Mouse (Mus musculus) midbrain, postnatal 0 days (tissue): Measurements from ENCODE around the gene Pde5a. TPM values are rescaled to one million over a fixed set of nuclear protein-coding genes. Genes with fewer than 3 reads are reported as not detected.

Experiments
- ATAC-seq: fragments of 200-750 bp; cut with Nextera tagmentation; 2 replicates; pipeline ENCODE4 v1.8.0; 2017; ENCODE audit warnings: moderate number of reproducible peaks, mild to moderate bottlenecking, moderate TSS enrichment, moderate library complexity; ENCODE audit not compliant: low FRiP score
- DNase-seq: peaks from one replicate; pipeline ENCODE4 v3.0.0-alpha.2; 2015; ENCODE audit warnings: low spot score
- H3K27ac ChIP-seq: fragments of 300-500 bp; sonication (generic); 2 replicates; pipeline ENCODE4 v1.5.1; 2014; ENCODE audit warnings: low read depth, mild to moderate bottlenecking, low read length, mixed read lengths
- H3K27me3 ChIP-seq: fragments of 300-500 bp; sonication (generic); 2 replicates; pipeline ENCODE4 v1.6.1; 2014; ENCODE audit warnings: low read length, control low read depth, mixed read lengths; ENCODE audit not compliant: insufficient read depth
- H3K36me3 ChIP-seq: fragments of 300-500 bp; sonication (generic); 2 replicates; pipeline ENCODE4 v1.6.1; 2014; ENCODE audit warnings: low read length, control low read depth, mixed read lengths; ENCODE audit not compliant: insufficient read depth
- H3K4me1 ChIP-seq: fragments of 300-500 bp; sonication (generic); 2 replicates; pipeline ENCODE4 v1.6.1; 2014; ENCODE audit warnings: mild to moderate bottlenecking, control low read depth, antibody characterized with exemption, low read length, mixed read lengths; ENCODE audit not compliant: insufficient read depth
- H3K4me2 ChIP-seq: fragments of 300-500 bp; sonication (generic); 2 replicates; pipeline ENCODE4 v1.6.1; 2014; ENCODE audit warnings: low read depth, mild to moderate bottlenecking, low read length, mixed read lengths; ENCODE audit not compliant: poor library complexity, severe bottlenecking
- H3K4me3 ChIP-seq: fragments of 300-500 bp; sonication (generic); 2 replicates; pipeline ENCODE4 v1.5.1; 2014; ENCODE audit warnings: low read depth, mild to moderate bottlenecking, low read length, moderate library complexity
- H3K9ac ChIP-seq: fragments of 300-500 bp; sonication (generic); replicated peaks from 2 replicates; pipeline ENCODE4 v1.6.1; 2014; ENCODE audit warnings: mild to moderate bottlenecking, low read length, moderate library complexity, mixed read lengths; ENCODE audit not compliant: poor library complexity, severe bottlenecking
- H3K9me3 ChIP-seq: fragments of 300-500 bp; sonication (generic); 2 replicates; pipeline ENCODE4 v1.6.1; 2016; ENCODE audit warnings: low read length, control low read depth
- CTCF ChIP-seq: IDR thresholded peaks from 2 replicates; pipeline ENCODE4 v1.5.1; 2016; ENCODE audit warnings: antibody characterized with exemption, mild to moderate bottlenecking
- WGBS: fragments of 180-500 bp; shearing (Covaris S2); extraction: QIAGEN DNeasy Blood & Tissue Kit; methylation state at CpG from one replicate; pipeline ENCODE4 v1.1.7; 2014; 5-methylcytosine and 5-hydroxymethylcytosine counted together
- polyA plus RNA-seq: library from polyadenylated mRNA; unstranded; fragments of >200 nt; fragmentation: Nextera tagmentation; extraction: Ambion mirVana; gene quantifications from 2 replicates; pipeline ENCODE4 v1.2.1, GENCODE M21; 2015
- total RNA-seq: library from RNA; depleted of rRNA; stranded (reverse); fragments of >200 nt; gene quantifications from 2 replicates; pipeline ENCODE4 v1.2.3, GENCODE M21; 2014

Pde5a gene
- total and polyA plus RNA-seq, 2 experiments from 2014 or later: 1.0 to 5.5 TPM

DNA sequence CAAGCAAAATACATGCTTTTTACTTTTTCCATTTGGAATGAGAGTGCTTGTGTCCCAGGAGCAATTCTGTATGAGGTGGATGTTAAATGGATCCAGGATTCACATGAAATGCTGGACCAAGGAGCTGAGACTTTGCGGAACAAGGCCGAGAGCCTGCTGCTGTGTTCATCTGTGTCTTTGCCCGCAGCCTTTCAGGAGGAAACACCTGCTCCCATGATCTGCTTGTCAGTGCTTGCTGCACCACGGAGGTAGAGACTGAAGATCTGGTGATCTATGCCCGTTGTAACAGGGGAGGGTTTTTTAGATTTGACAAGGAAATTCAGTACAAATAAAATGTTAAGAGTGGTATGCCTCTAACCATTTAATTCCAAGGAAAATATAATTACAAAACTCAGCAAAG is 39.1 kb downstream of the Pde5a start:
- DNase-seq (no peak), ATAC-seq (no peak)
- Histone ChIP-seq H3K9me3 (no peaks in the 10 kb centered on the region), H3K27me3 (no peaks in the 10 kb centered on the region), H3K4me3 (no peak overlapping the region), H3K36me3 (no peaks in the 10 kb centered on the region), H3K4me2 (no peak overlapping the region), H3K4me1 (no peaks in the 10 kb centered on the region), H3K27ac (no peak overlapping the region), H3K9ac (no peak overlapping the region)
- TF ChIP-seq CTCF: no peak
- 66% methylated on average over 5 of the region's 5 CpGs for WGBS

DNA sequence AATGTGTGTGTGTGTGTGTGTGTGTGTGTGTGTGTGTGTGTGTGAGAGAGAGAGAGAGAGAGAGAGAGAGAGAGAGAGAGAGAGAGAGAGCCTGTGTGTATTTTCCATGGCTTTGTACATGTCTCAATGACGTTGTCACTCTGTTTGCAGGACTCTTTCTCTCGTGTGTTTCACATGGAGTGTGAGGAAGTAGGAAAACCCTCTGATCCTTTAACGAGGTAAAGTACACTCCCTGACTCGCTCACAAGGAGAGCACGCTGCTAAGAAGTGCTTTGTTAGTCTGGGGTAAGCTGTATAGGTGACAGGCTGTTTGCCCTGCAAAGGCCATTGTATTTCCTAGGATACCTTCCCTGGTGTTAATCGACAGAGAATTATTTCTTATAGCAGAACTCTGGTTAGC is 52.7 kb downstream of the Pde5a start:
- Histone ChIP-seq H3K4me1 (no peaks in the 10 kb centered on the region), H3K4me3 (no peak overlapping the region), H3K9ac (no peak overlapping the region), H3K36me3 (no peaks in the 10 kb centered on the region), H3K4me2 (no peak overlapping the region), H3K27me3 (no peaks in the 10 kb centered on the region), H3K27ac (no peak overlapping the region), H3K9me3 (no peaks in the 10 kb centered on the region)
- TF ChIP-seq CTCF: no peak
- 59% methylated on average over 6 of the region's 6 CpGs for WGBS
- ATAC-seq (no peak), DNase-seq (no peak)

DNA sequence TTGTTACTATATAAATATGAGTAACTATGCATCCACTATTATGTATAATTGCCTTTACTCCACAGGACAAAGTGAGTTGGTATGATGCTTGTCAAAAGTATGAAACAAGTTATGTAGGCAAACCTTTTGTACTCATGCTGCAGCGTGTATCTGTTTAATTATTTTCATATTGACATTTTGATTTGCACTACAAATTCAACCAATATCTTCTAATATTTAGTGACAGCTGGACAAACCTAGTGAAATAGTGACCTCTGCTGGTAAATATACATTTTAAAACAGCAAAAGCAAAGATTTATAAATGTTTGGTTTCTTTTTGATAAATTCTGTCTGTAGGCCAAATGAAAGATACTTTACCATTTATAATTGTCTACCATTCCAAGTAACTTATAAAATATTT is 55.5 kb downstream of the Pde5a start:
- no peak overlapping the region for H3K4me3 ChIP-seq
- TF ChIP-seq CTCF: peak; percentile 69
- DNase-seq: no peak
- H3K4me2 ChIP-seq: no peak overlapping the region
- H3K4me1 ChIP-seq: no peaks in the 10 kb centered on the region
- no peaks in the 10 kb centered on the region for H3K9me3 ChIP-seq
- no peak overlapping the region for H3K9ac ChIP-seq
- ATAC-seq: no peak
- no peaks in the 10 kb centered on the region for H3K27me3 ChIP-seq
- 43% methylated on average over 1 of the region's 1 CpGs for WGBS
- no peak overlapping the region for H3K27ac ChIP-seq
- no peaks in the 10 kb centered on the region for H3K36me3 ChIP-seq

- H3K4me2 ChIP-seq: no peak overlapping the region
- 92% methylated on average over 9 of the region's 9 CpGs for whole genome bisulfite sequencing
- H3K9me3 ChIP-seq: no peaks in the 10 kb centered on the region
- H3K27me3 ChIP-seq: no peaks in the 10 kb centered on the region
- H3K9ac ChIP-seq: no peak overlapping the region
- ATAC-seq (no peak), DNase-seq (peak; percentile 50)
- no peak overlapping the region for H3K27ac ChIP-seq
- no peaks in the 10 kb centered on the region for H3K4me1 ChIP-seq
- H3K36me3 ChIP-seq: no peaks in the 10 kb centered on the region
- no peak for TF ChIP-seq CTCF
- no peak overlapping the region for H3K4me3 ChIP-seq
Observed at GRCm38 (mm10) chr3:122788314-122788713, 59.6 kb downstream of the Pde5a start.

DNA sequence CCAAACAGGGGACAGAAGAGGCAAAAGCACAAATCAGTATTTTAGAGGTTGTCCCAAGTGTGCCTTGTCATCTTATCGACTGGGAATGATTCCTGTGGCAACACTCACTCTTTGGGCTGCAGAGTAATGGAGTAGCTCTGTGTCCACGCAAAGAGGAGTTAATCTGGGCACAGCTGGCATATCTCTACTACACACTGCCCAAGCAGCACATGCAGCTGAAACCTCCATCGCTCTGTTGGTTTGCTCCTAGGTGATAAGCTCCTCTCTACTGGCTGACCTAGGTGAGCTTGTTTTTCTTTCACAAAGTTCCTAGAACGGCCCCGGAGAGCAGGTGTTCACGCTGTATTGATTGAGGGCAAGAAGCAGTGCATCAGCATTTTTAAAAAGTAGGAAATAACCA is 60.8 kb downstream of the Pde5a start:
- ATAC-seq: no peak
- DNase-seq: no peak
- 94% methylated on average over 6 of the region's 6 CpGs for WGBS

GRCm38 (mm10) chr3:122800050-122800449 is 71.3 kb downstream of the Pde5a start:
- DNase-seq (no peak), ATAC-seq (no peak)
- Histone ChIP-seq H3K9ac (no peak overlapping the region), H3K4me3 (no peak overlapping the region), H3K4me2 (no peak overlapping the region), H3K4me1 (peaks cover 6% of the 10 kb centered on the region; the same call in 1 of the 2 replicates), H3K27ac (no peak overlapping the region), H3K36me3 (no peaks in the 10 kb centered on the region), H3K27me3 (no peaks in the 10 kb centered on the region), H3K9me3 (no peaks in the 10 kb centered on the region)
- TF ChIP-seq CTCF: no peak
- WGBS: 52% methylated on average over 6 of the region's 6 CpGs

More for the DNA sequence above, 60.8 kb downstream of the Pde5a start:
- Histone ChIP-seq H3K27ac (no peak overlapping the region), H3K27me3 (no peaks in the 10 kb centered on the region), H3K9me3 (no peaks in the 10 kb centered on the region), H3K4me1 (no peaks in the 10 kb centered on the region), H3K9ac (no peak overlapping the region), H3K4me2 (no peak overlapping the region), H3K4me3 (no peak overlapping the region), H3K36me3 (no peaks in the 10 kb centered on the region)
- no peak for TF ChIP-seq CTCF
